Mouse (Mus musculus) left cerebral cortex, adult 18-20 months (tissue): Measurements from ENCODE around the gene Abhd16b. TPM values are rescaled to one million over a fixed set of nuclear protein-coding genes. Genes with fewer than 3 reads are reported as not detected.

ENCODE experiments used
- DNase-seq, 2 experiments: peaks; one replicate each; pipeline ENCODE4 v3.0.0; 2021 to 2022; ENCODE audit warnings: low spot score in 2 of 2, mixed read lengths in 1 of 2
- long read RNA-seq, 2 experiments: library from polyadenylated mRNA; stranded (forward); transcript quantifications; one replicate each; pipeline ENCODE4 v2.0.0; 2021
- total RNA-seq, 2 experiments: library from RNA; stranded (reverse); gene quantifications; 2 replicates each; pipeline ENCODE4 v1.2.3; 2021

The Abhd16b gene
- not detected for total RNA-seq
- long read RNA-seq, experiment 1, result 0 reads
- long read RNA-seq, experiment 2, result 0 reads

DNA sequence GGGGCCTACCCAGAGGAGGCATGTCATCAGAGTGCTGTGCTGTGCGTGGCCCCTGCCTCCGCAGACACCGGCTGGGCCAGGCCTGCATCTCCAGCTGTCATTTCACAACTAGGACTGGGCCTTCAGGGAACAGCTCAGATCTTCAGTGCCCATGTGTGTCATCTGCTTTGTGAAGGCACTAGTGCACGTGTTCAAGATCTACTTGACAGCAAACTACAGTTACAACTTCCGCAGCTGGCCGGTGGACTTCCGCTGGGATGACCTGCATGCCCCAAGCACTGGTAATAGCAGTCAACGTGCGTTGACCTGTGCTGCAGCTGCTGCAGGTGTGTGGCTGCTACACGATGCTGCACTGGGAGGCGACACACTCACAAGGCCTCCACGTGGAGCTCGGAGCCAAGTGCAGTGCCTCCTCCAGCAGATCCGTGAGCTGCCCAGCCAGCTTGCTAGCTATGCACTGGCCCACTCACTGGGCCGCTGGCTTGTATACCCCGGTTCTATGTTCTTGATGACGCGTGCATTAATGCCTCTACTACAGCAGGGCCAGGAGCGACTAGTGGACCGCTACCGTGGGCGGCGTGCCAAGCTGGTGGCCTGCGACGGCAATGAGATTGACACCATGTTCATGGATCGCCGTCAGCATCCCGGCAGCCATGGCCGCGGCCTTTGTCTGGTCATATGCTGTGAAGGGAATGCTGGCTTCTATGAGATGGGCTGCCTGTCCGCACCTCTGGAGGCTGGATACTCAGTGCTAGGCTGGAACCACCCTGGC lies at the start of gene Abhd16b:
Gene Abhd16b, plus strand, starts transcription at position 51 of the 772 bp plus-strand sequence.
- no peak for DNase-seq

DNA sequence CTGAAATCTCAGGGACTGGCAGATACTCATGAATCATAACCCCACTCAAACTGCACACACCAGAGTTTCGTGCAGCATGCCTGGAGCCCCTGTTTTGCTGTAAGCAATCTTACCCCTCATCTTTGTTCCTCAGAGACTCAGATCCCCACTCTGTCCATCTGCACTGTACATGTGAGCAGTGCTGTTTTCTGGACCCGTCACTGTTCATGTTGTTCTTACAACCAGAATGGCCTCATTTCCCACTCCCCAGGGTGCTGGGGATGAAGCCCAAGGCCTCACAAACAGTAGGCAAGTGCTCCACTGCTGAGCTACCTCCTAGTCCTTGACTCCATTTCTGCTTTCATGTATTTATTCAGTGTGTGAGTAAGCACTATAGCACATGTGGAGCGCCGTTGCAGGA lies 40.8 kb upstream of the Abhd16b start:
- no peak for DNase-seq

DNA sequence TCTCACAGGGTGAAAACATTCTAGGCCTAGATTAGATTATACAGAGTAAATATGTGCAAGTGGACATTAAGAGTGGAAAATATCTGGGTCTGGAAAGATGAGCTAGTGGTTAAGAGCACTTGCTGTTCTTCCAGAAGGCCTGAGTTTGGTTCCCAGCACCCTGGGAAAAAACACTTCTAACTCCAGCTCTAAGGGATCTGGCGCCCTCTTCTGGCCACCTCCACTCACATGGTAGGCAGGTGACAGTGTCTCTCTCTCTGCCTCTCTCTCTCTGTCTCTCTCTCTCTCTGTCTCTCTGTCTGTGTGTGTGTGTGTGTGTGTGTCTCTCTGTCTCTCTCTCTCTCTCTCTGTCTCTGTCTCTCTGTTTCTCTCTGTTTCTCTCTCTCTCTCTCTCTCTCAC lies 39.7 kb upstream of the Abhd16b start:
- DNase-seq, result no peak

DNA sequence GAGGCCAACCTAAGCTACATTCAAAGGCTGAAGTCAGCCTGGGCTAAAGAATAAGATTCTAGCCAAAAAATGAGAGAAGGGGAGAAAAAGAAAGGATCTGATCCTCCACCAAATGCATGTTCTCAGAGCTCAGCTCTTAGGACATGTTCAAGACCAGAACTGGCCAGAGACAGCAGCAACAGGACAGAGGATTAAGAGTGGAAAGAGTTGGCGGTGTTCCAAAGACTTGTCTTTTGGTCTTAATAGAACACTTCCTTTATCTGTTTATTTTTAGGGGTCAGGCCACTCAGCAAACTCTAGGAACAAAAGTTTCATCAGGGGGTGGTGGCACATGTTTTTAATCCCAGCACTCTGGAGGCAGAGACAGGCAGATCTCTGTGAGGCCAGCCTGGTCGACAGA lies 37.1 kb upstream of the Abhd16b start:
- DNase-seq, result no peak

DNA sequence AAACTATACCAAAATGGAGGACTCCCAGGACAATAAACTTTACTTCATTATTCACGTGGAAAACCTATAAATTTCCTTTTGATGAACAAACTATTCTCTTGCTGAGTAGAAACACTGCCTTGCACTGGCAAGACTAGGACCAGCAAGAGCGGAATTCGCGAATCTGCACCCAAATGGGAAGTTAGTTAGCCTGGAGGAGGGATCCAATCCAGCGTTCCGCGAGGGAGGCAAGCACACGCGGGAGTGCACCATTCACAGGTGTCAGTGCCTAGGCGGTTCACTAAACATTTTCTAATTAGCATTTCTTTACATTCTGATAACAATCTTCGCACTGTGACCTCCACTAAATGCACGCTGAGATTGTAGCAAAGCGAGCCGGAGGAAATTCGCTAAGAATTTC lies 35.2 kb upstream of the Abhd16b start:
- DNase-seq, result peak; percentile 19

DNA sequence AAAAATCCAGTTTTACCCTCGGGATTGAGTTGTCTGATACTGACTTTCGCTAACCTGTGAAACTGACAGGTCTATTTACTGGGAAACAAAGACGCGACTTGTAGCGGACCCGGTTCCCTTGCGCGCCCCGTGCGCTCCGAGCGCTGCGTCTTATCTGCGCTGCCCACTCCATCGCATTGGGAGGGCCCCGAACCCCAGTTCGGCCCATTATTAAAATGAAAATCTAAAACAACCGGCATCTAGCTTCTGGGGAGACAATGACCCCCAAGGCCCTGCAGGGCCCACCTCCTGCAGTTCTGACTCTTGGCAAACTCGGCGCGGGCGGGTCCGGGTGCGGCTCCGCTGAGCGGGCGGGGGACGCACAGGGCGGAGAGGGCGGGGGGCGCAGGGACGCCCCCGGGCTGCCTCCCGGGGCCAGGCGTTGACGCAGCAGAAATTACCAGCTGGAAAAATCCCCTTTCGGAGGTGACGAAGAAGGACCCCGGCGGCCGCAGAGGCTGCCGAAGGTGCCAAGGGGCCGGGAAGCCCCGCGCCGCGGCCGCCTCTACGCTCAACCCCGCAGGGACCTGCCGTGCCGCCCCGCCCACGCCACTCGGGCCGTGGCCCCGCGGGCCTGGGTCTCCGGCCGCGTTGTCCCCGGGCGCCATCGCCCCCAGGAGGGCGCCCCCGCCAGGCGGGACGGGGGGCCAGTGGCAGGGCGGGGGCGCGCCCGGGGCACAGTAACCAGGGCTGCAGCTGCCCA lies 34.4 kb upstream of the Abhd16b start:
- DNase-seq, result peak; percentile 10 to 23

DNA sequence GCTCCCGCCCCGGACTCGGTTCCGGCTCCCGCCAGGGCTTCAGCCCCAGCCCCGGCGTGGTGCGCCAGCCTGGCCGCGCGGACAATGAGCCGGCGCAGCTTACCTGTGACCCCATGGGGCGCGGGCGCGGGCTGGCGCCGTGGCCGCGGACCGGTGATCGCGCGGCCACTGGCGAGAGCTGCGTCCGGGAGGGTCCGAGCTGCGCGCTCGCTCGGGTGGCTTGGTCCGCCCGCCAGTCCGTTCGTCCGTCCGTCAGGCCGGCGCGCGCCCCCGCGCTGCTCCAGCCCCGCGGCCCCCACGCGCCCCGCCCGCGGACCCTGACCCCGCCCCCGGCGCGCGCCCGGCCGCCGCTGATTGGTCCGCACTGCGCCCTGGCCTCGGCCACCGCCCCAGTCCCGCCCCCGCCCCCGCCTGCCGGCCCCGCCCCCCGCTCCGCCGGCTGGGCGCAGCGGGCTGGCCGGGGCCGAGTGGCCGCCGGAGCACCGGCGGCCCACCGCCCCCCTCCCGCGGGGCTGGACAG lies 33.8 kb upstream of the Abhd16b start, which contains the start of gene Zbtb46:
Gene Zbtb46, minus strand, starts transcription at position 274 of the 520 bp plus-strand sequence.
- DNase-seq, result peak; percentile 74 to 80

DNA sequence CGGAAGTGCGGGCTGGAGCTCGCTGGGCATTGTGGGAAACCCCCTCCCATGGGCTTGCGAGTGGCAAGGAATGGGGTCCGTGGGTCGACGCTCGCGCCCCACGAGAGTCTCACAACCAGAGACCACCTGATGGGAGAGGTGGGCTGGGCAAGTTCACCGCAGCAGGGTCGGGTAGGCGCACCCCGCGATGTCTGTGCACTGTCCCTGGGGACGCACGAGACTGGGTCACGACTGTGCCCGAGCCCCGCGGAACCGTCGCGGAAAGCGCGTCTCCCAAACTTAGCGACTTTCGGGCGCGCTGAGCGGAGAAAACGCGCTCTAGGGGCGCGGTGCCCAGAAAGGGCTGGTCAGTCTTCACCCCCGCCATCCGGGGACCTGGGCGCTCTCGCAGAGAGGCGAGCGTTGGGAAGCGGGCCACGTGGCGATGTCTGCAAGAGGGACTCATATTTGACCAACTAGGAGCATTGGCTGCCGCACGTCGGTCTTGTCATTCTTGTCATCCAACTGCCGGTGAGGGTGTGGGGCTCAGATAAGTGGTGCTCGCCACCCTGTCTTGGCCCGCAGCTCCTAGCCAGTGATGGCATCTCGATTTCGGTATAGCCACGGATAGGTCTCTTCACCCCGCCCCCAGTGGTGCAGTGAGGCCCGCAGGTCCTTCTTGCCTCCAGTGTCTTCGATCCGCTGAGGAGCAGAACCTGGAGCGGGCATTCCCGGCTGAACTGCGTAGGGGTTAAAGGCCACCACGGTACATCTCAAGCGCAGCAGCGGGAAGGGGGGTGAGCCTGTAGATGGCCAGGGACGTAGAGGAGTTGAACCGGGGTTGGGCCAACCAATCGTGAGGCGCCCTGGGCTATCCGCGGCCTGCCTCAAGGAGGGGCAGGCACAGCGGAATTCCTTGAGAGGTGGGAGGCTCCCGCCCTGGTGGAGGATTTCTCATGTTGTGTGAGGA lies 33.1 kb upstream of the Abhd16b start:
- peak; percentile 40 to 57 for DNase-seq

DNA sequence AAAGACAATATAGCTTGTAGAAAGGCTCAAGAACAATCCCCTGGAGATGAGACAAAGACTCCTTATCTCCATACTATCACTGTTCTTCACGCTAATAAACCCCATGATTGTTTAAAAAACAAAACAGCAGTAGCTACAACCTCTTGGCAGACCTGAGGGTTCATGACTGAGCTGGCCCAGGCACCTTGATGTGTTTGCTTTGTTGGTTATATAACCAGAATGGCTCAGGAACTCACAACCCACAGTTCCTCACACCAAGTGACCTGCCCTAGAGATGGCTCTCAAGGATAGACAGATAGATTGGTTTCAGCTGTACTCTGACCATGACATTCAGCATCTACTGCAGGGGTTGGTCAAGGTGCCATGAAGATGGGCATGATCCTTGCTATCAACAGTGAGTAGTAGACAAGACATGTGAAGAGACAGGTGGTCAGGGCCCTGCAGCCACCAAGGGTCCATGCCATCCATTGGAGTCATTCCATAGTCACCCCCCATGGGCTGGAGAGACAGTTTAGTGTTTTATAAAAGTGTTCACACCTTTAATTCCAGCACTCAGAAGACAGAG lies 31.4 kb upstream of the Abhd16b start:
- no peak for DNase-seq

DNA sequence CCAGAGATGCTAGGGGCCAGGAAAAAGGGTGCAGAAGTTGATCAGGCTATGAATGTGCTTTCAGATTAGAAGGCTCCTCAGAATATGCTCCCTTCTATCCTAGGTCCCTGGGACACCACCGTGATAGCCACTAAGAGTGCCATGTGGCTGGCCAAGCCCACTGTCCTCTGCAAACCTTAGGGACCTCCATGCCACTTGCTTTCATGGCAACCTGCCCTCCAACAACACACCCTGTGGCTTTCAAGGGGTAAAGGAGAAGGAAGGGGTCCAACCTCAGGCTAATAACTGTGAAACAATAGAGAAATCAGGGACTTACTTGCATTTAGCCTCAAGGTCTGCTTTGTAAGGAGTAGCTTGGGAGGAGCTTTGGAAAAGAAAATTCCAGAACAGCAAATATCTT lies 30.4 kb upstream of the Abhd16b start:
- DNase-seq, result no peak

DNA sequence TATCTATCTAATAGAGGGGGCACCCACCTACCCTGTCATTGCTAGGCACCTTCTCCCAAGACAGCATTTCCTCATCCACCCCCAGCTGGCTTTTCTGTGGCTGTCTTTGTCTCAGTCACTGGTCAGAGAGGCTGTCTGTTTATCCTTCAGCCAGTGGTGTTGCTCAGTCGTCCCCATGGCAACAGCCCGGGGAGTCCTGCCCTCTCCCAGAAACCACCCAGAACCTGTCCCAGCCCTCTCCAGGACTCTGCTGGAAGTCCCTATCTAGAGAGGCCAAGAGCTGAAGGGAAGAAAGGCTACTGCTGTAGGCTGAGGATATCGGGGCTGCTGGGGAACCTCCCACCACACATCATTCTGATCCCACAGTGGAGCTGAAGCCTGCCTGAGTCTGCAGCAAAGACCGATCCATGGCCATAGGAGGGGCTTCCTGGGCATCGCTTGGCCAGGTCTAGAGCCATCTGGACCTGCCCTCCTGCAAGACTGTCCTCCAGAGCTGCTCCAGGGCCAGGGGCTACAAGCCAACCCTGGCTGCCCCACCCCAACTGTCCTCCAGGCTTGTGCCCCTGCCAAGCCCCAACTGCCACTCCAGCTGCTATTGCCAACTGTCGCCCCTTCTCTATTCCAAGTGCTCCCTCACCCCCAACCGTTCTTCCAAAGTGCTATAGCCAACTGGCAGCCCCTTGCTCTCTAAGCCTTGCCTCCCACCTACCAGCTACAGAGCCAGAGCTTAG lies 29.8 kb upstream of the Abhd16b start:
- peak; percentile 33 to 64 for DNase-seq

DNA sequence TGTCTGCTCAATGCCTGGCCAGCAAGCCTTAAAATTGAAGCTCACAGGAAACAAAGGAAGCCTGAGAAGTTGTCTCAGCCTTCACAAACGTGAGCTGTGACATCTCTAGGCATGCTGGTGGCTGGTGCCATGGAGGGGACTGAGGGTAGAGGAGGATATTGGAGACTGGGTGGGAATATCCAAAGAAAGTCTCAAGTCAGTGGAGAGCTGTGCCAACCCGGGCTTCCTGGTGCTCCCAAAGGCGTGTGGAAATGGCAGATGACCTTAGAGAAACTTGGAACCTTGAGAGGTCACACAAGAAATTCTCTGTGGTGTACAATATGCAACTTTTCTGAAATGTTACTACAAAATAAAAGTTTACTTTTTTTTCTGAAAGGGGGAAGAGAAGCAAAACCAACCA lies 27.6 kb upstream of the Abhd16b start:
- no peak for DNase-seq

DNA sequence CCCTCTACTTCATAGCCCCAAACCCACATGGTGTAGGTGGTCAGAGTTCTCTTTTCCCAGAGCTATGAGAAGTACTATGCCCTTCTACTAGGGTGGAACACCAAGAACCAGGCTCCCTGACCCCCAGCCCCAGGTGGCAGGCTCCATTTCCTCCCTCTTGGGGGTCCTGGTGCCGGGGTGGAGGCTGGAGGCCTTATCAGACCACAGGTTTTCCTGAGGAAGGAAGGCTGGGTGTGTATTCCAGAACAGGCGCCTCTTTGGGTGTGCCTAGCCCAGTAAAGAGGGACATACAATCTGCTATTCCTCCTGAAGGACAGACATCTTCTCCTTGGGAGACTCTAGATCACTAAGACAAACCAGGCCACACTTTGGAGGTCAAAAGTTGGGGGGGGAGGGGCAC lies 22.7 kb upstream of the Abhd16b start:
- DNase-seq, result no peak

DNA sequence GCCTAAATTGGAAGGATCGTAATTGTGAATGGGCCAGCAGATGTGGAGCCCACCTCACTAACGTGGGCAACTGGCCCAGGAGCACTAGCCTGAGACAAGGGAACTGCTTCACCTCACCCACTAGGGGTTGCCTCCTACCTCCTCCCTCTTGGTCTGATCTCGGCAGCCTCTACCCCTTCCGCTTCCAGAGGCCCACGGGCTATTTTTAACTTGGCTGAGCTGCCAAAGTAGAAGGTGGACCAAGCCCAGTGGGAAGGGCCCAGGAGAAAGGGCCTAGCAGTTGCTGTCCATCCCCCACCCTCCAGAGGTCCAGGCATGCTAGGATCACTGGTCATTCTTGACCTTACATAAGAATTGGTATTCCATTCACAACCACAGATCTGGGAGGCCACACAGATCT lies 21.8 kb upstream of the Abhd16b start:
- no peak for DNase-seq

DNA sequence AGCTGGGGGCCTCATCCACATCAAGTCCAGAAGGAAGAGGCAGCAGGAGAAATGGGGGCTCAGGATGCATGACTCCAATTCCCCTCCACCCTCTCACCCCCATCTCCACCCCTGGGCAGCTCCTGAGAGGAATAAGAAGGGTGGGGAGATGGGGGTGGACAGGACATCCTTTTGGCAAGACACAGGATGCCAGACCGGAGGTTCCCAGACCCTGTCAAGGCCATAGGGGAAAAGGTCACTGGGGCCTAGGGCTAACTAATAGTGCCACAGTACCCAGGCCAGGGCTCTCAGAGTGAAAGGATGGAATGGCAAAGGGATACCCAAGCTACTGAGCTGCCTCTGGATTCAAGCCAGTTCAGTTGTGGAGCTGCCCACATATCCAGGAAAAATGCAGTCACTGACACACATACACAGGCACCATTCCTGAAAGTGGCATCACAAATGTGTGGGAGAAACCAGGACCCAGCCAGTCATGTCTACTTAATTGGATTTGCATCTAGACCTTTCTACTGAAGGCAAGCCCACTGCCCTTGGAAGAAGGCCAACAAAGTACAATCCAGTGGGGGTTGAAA lies 20.7 kb upstream of the Abhd16b start:
- peak; percentile 25 to 30 for DNase-seq

DNA sequence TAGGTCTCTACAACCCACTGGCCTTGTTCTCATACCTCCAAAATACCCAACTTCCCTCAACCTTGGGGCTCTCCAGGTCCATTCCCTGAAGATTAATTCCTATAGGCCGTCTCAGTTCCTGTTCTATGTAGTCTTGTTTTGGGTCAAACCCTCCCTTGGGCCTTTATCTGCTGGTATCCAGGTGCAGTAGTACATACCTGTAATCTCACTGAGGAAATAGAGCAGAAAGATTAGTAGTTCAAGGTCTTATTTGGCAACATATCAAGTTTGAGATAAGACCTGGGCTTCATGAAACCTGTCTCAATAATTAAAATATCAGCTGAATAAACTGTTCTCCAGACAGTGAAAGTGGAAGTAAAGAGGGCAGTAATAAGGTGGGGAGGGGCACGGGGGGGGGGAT lies 9.9 kb upstream of the Abhd16b start:
- no peak for DNase-seq

DNA sequence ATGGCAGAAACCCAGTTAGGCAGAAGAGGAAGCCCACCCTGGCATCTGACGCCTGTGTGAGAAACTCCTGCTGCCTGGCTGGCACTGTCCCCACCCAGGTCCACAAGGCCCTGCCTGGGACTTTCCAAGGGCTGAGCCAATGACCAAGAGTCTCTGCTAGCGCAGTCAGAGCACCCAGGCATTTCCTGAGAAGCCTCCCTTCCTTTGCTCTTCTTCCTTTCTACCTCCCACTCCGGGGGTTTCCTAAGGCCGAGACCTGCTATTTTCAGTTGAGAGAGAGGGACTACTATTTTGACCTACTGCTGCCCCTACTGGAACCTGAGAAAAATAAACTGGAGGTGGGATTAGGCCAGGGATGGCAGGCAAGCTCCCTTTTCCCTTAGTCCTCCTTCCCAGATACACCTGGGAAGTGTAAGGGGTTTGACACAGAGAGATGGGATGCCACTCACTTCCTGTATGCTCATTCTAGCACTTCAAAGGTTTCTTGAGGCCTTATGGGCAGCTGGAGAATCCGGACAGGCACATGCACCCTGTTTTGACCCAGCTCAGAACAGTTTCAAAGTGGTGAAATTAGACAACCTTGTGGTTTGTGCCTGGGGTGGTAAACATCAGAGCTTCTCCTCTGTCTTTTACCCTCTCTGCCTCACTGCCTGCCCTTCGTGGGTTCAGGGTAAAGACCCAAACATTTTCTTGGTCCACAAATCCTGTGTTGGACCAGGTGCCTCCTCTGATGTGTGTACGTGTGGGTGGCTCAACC lies 9.3 kb upstream of the Abhd16b start:
- no peak for DNase-seq

DNA sequence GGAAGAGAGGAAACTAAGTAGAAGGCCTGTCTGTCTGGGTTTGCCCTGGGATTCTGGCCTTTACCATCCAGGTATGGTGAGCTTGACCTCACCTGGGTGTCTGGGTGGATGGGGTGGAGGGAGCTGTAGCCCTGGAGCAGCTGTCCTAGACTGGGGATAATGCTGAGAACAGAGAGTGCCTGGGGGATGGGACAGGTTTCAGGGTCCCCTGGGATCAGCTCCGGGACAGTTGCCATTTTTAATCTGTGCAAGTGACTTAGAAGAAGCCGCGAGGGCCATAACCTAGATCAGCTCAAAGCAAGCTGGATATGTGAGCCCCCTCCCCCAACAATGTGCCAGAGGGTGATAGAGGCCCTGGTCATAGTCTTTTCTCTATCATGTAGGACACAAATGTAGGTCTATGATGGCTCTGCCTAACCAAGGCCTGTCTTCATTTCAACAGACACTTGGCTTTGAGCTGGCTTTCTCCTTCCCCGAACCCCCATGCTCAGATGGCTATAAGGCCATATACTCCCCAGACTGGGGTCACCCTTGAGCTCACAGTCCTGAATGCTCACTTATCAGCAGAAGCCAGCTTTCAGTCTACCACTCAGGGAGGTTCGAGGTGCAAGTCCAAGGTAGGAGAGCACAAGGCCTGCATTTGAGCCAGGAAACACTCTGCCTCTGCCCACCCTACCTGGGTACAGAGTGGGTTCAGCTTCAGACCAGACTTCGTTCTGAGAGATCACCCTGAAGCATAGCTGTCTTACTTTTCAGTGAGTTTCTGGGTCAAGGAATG lies 8.4 kb upstream of the Abhd16b start:
- DNase-seq, result no peak
